Mouse (Mus musculus): Measurements from ENCODE around the gene Twist2.

Gene Twist2

GRCm38 (mm10) chr1:91873572-91874285 lies 72.5 kb downstream of the Twist2 start:
- peak in 1 of 2 experiments; percentile 36 for DNase-seq (ENCODE audit: low spot score in 2 of 2)

DNA sequence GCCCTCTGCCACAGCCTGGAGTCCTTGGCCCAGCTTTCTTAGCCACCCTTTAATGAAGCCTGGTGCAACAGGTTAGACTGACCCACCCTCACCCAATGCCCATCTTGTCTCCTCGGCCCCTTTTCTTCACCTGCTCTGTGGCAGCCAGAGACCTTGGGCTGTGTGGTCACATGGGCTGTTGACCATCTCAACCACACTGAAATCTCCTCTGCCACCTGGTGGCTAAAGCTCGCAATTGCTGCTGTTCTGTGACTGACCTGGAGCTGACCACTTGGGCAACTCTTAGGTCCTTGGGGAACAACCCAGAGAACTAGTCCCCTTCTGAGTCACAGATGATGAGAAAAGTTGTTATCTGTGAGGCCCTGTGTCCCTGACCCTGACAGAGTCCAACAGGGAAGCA lies 73.4 kb downstream of the Twist2 start:
- peak in 1 of 2 experiments; percentile 60 for DNase-seq (ENCODE audit: low spot score in 2 of 2)

- no peak for DNase-seq (ENCODE audit: low spot score in 2 of 2)
Measured at GRCm38 (mm10) chr1:91875042-91875720, 73.9 kb downstream of the Twist2 start.

DNA sequence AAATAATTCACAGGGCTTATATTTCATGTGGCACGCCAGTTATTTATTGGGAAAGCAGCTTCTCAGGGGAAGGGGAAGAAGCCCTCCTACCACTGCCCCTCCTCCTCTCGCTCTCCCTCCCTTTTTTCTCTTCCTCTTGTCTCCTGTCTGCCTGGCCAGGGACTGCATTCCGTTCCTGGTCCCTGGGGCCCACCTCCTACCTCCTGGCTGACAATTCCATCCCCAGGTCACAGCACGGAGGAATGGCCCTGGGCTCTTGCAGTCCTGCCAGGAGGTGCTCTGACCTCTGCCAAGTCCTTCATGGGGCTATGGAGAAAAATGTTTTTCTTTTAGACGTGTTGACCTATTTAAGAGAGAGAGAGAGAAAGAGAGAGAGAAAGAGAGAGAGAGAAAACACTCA lies 77.4 kb downstream of the Twist2 start:
- DNase-seq (ENCODE audit: low spot score in 2 of 2) = no peak

GRCm38 (mm10) chr1:91880156-91880555 lies 78.9 kb downstream of the Twist2 start:
- DNase-seq (ENCODE audit: low spot score in 2 of 2) = peak; percentile 57 to 67

DNA sequence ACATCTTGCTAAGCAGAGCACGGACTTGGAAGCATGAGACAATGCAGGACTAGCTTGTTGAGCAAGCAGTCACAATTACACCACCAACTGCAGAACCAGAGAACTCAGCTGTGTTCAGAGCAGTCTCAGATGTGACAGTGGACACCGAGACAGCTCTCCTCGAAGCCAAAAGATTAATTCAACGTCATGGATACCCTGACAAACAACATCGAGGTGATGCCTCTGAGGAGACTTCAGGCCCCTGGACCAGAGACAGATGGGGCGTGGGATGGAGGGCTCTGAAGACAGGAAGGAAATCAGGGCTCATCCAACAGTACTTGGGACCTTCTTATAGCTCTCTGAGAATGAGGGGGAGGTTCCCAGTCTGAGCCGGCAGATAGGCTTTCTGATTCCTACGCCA lies 79.6 kb downstream of the Twist2 start:
- DNase-seq (ENCODE audit: low spot score in 2 of 2) = no peak

GRCm38 (mm10) chr1:91883115-91883514 lies 81.9 kb downstream of the Twist2 start:
- no peak for DNase-seq (ENCODE audit: low spot score in 2 of 2)

GRCm38 (mm10) chr1:91893598-91893997 lies 92.3 kb downstream of the Twist2 start:
- no peak for DNase-seq (ENCODE audit: low spot score in 2 of 2)

DNA sequence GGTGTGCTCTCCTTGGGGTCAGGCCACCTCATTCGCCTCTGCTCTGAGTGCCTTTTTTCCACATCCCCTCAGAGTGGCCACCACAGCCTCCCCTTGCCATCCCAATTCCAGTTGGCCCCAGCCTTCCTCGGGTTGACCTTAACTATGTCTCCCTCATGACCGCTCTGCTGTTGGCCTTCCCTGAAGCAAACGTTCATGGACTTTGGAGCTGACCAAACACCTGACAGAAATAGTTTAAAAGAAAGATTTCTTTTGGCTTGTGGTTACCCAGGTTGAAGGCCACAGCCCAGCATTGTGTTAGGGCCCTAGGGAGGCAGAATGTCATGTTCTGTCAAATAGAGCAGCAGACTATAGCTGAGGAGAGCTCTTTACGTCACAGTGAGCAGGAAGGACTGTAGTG lies 93.0 kb downstream of the Twist2 start:
- DNase-seq (ENCODE audit: low spot score in 2 of 2) = no peak

GRCm38 (mm10) chr1:91897078-91897477 lies 95.8 kb downstream of the Twist2 start:
- DNase-seq (ENCODE audit: low spot score in 2 of 2) = no peak

All from right cerebral cortex, postnatal 10 days (tissue).